Mouse (Mus musculus): ENCODE measurements at regions not wholly inside any gene's neighbourhood (a gene's known extent, or its start where the extent isn't known, plus 50 kb on each side); places are given as distances from the start of the nearest gene placed in this dataset.

- no peak for TF ChIP-seq CTCF (IDR thresholded peaks at IDR 0.05)
- no peak for TF ChIP-seq POLR2A (IDR thresholded peaks at IDR 0.05; ENCODE audit: insufficient read depth, low read depth, low read length)
- TF ChIP-seq EP300 (IDR thresholded peaks at IDR 0.05; ENCODE audit: insufficient read depth, low read depth, low read length), result no peak
Measured at GRCm38 (mm10) chr13:90233986-90234385, 144.6 kb upstream of the Xrcc4 start.
